Mouse (Mus musculus) heart, postnatal 25 days (tissue): Measurements from ENCODE around the gene Cdh20. TPM values are rescaled to one million over a fixed set of nuclear protein-coding genes. Genes with fewer than 3 reads are reported as not detected.

Experiments
- DNase-seq: peaks from one replicate; pipeline ENCODE4 v3.0.0; 2022; ENCODE audit warnings: low spot score
- intact Hi-C: fragments of 180-260 bp; cut with DNase I; formaldehyde crosslinking; loops from one replicate; pipeline ENCODE4 v1.15.1; 2025
- total RNA-seq, 2 experiments: library from RNA; stranded (reverse); gene quantifications; 2 replicates each; pipeline ENCODE4 v1.2.3; 2021

The Cdh20 gene
- total RNA-seq, 2 experiments from 2014 or later, result 1.0 to 1.5 TPM

- no peak for DNase-seq
Measured at GRCm38 (mm10) chr1:104997814-104998213, 229.5 kb downstream of the Cdh20 start.

DNA sequence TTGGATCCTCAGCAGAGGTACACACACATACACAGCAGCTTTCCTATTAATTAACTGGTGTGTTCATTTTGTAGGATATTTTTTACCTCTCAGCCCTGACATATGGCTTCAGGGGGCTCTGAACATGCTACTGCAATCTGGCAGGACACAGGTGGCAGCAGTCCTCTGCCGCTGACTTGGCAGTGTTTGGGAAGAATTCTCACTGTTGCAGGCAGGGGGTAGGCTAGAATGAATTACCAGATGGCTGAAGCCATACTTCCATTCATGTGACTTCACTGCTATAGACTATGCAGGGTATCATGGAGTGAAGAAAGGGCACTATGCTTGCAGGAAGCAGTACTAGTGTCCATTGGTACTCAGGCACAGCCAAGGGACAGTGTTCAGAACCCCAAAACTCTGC is 233.8 kb downstream of the Cdh20 start:
- intact Hi-C loops, result no loop called here
- no peak for DNase-seq

More at GRCm38 (mm10) chr1:104997814-104998213, 229.5 kb downstream of the Cdh20 start:
- intact Hi-C loops, result no loop called here

- DNase-seq, result no peak
- intact Hi-C loops, result no loop called here
Measured at GRCm38 (mm10) chr1:105003786-105004185, 235.5 kb downstream of the Cdh20 start.

DNA sequence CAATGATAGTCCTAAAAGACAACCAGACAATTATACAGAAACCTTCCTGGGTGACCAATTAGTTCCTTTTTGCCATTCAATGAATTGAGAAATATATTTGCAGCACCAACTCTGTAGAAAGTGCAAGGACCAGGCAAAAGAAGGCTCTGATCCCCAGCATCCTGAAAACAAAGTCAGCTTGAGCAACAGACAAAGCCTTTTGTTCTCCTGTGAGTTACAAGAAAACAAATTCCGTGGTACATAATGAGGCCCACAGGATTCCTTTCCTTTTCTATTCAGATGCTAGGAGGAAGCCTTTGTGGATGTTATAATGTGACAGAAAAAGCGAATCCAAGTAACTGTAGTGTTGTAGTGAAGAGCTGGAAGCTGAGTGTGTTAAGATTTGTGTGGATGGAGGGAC is 244.3 kb downstream of the Cdh20 start:
- DNase-seq, result no peak
- intact Hi-C loops, result no loop called here

DNA sequence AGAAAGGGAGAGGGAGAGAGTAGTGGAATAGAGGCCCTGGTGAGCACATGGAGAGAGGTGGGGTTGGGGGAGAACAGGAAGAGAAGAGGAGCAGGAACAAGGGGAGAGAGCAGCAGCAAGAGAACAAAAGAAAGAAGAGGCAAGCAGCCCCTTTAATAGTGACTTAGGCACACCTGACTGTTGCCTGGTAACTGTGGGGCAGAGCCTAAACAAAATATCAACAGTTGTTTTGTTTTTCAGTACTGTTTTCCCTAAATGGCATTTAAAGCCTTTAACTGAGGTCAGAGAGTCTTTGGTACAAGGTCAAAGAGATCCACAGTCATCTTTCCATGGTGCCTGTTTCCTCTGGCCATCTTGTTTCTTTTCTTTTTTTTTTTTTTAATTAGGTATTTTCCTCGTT is 245.0 kb downstream of the Cdh20 start:
- DNase-seq, result no peak
- intact Hi-C loops, result no loop called here

DNA sequence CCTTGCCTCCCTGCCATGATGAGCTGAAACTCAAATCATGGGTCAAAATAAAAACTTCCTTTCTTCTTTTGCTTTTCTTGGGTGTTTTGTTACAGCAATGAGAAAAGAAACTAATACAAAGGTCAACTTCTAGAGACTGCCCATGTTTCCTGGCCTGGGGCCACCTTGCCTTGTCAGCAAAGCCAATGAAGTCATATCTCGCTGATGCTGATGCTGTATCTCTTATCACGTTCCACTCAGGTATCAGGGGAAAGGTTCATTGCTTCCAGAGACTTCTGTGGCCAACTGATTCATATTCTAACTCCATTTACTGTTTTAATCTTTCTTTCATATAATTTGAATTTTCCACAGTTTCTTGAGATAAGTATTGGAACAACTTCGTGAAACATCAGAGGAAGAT is 273.3 kb downstream of the Cdh20 start:
- DNase-seq, result no peak
- intact Hi-C loops, result no loop called here
